Mouse (Mus musculus) ES-E14 (cell line): ENCODE measurements at regions not wholly inside any gene's neighbourhood (a gene's known extent, or its start where the extent isn't known, plus 50 kb on each side); places are given as distances from the start of the nearest gene placed in this dataset.

ENCODE experiments used
- DNase-seq: peaks from one replicate; pipeline ENCODE4 v3.0.0-alpha.2; 2013; ENCODE audit warnings: low read depth, low spot score
- H3K27ac ChIP-seq: 2 replicates; pipeline ENCODE4 v1.5.1; 2012; ENCODE audit warnings: low read depth, mild to moderate bottlenecking, low read length, moderate library complexity, mixed read lengths; ENCODE audit not compliant: poor library complexity, insufficient read depth, severe bottlenecking
- H3K36me3 ChIP-seq: 2 replicates; pipeline ENCODE4 v1.6.1; 2012; ENCODE audit warnings: mild to moderate bottlenecking, low read length, moderate library complexity, mixed read lengths; ENCODE audit not compliant: control insufficient read depth, poor library complexity, insufficient read depth, severe bottlenecking
- H3K4me1 ChIP-seq, 2 experiments: fragments of 150-350 bp in 1 of 2; sonication (generic) in 1 of 2; 2 replicates each; pipeline ENCODE4 v1.6.1; 2012; ENCODE audit warnings: low read length in 2 of 2, mild to moderate bottlenecking in 1 of 2, mixed read lengths in 1 of 2; ENCODE audit not compliant: control insufficient read depth in 2 of 2, insufficient read depth in 2 of 2, poor library complexity in 1 of 2
- H3K4me3 ChIP-seq, 2 experiments: fragments of 150-350 bp in 1 of 2; sonication (generic) in 1 of 2; 2 replicates each; pipeline ENCODE4 v1.5.1; 2012; ENCODE audit warnings: low read length in 2 of 2, low read depth in 1 of 2, mild to moderate bottlenecking in 1 of 2, mixed read lengths in 1 of 2; ENCODE audit not compliant: insufficient read depth in 1 of 2, poor library complexity in 1 of 2, severe bottlenecking in 1 of 2
- H3K9ac ChIP-seq: 2 replicates; pipeline ENCODE4 v1.6.1; 2012; ENCODE audit warnings: low read depth, mild to moderate bottlenecking, low read length, mixed read lengths; ENCODE audit not compliant: poor library complexity, insufficient read depth, severe bottlenecking
- H3K9me3 ChIP-seq: fragments of 150-350 bp; sonication (generic); 2 replicates; pipeline ENCODE4 v1.6.1; 2012; ENCODE audit warnings: low read depth, mild to moderate bottlenecking, low read length; ENCODE audit not compliant: control insufficient read depth, insufficient read depth
- CHD2 ChIP-seq: IDR thresholded peaks from 2 replicates; pipeline ENCODE4 v1.6.1; 2014; ENCODE audit warnings: mild to moderate bottlenecking, low read depth, low read length, inconsistent platforms
- HCFC1 ChIP-seq: IDR thresholded peaks from 2 replicates; pipeline ENCODE4 v1.6.1; 2012; ENCODE audit warnings: low read length, inconsistent platforms, borderline replicate concordance; ENCODE audit not compliant: insufficient read depth
- MAFK ChIP-seq: IDR thresholded peaks from 2 replicates; pipeline ENCODE4 v1.6.1; 2014; ENCODE audit warnings: mild to moderate bottlenecking, low read depth, low read length, inconsistent platforms; ENCODE audit not compliant: insufficient read depth
- ZC3H11A ChIP-seq: IDR thresholded peaks from 2 replicates; pipeline ENCODE4 v1.6.1; 2012; ENCODE audit warnings: low read depth, mild to moderate bottlenecking, inconsistent platforms, low read length, borderline replicate concordance
- ZNF384 ChIP-seq: IDR thresholded peaks from 2 replicates; pipeline ENCODE4 v1.6.1; 2012; ENCODE audit warnings: low read depth, low read length, inconsistent platforms
- in situ Hi-C, 2 experiments: fragments of 600-800 bp; cut with MboI; formaldehyde crosslinking; loops; one replicate each; pipeline ENCODE4 v1.15.1; 2025; ENCODE audit warnings: low sequenced_read_pairs in 2 of 2, inconsistent platforms in 1 of 2; ENCODE audit not compliant: unreplicated experiment in 2 of 2

DNA sequence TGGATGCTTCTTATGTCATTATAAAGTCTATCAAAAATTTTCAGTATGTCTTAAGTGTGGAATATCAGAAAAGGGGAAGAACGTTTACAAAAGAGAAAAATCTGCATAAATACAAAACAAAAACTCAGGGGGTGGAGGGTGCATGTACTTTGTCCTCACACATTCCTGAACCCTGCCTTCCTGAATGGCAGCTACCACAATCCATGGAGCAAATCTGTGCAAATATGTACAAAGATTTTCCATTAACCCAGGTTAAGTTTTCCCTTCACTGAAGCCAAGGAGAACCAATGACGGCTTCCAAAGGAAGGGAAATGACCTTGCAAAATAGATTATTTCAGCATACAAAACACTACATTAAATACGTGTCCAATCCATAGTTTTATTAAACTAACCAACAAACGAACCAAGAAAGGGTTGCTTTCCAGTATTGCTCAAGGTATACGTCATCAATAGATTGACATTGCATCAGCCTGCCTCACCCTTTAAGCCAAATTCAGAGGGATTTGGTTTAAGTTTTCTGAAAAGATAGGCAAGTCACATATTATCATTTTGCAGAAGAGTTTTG lies 61.4 kb upstream of the 4933415F23Rik start:
- in situ Hi-C loops, result no loop called here
- H3K27ac ChIP-seq, result no peak overlapping the region
- H3K36me3 ChIP-seq, result no peaks in the 10 kb centered on the region
- no peak for DNase-seq
- H3K9ac ChIP-seq, result no peak overlapping the region
- no peaks in the 10 kb centered on the region for H3K4me1 ChIP-seq
- TF ChIP-seq ZC3H11A (no peak), ZNF384 (no peak), MAFK (no peak), CHD2 (no peak), HCFC1 (no peak)
- H3K9me3 ChIP-seq, result no peaks in the 10 kb centered on the region
- H3K4me3 ChIP-seq, result no peak overlapping the region

DNA sequence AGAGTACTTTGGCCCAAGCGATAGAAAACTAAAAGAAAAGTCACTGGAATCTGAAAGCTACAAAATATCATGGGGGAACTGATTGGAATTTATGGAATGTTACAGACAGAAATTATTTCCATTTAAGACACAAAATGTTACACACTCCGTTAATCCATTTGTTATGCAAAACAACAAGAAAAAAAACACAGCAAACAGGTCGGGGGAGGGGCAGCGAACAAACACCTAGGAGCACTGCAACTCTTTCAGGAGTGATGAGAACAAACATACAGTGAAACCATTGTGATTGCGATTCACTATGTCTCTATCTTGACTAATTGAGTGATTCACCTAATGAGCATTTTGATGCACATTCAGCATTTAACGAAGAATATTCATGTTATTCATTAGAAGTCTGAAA lies 60.7 kb upstream of the 4933415F23Rik start:
- in situ Hi-C loops, result no loop called here

More for the DNA sequence above, 60.7 kb upstream of the 4933415F23Rik start:
- no peak for DNase-seq
- H3K9me3 ChIP-seq, result no peaks in the 10 kb centered on the region
- H3K4me1 ChIP-seq, result no peaks in the 10 kb centered on the region
- H3K36me3 ChIP-seq, result no peaks in the 10 kb centered on the region
- no peak overlapping the region for H3K9ac ChIP-seq
- no peak overlapping the region for H3K27ac ChIP-seq
- no peak for TF ChIP-seq HCFC1
- no peak for TF ChIP-seq ZC3H11A
- peak; percentile 69; the same call in 1 of the 2 replicates for TF ChIP-seq ZNF384
- TF ChIP-seq MAFK, result no peak
- no peak for TF ChIP-seq CHD2
- H3K4me3 ChIP-seq, result no peak overlapping the region
